Mouse (Mus musculus): ENCODE measurements around the gene Pcsk4.

The Pcsk4 gene

GRCm38 (mm10) chr10:80298571-80299281 is 30.6 kb downstream of the Pcsk4 start:
- no peak for DNase-seq (ENCODE audit: low spot score)

GRCm38 (mm10) chr10:80297526-80298133 is 31.7 kb downstream of the Pcsk4 start:
- no peak for DNase-seq (ENCODE audit: low spot score)

- DNase-seq (ENCODE audit: low spot score): no peak
Measured at GRCm38 (mm10) chr10:80296824-80297223, 32.5 kb downstream of the Pcsk4 start.

GRCm38 (mm10) chr10:80295618-80296425 is 33.5 kb downstream of the Pcsk4 start, which contains the start of gene Apc2:
TSS of gene Apc2 (plus strand) at chr10:80295977.
- peak; percentile 75 for DNase-seq (ENCODE audit: low spot score)

- no peak for DNase-seq (ENCODE audit: low spot score)
Measured at GRCm38 (mm10) chr10:80294788-80295303, 34.5 kb downstream of the Pcsk4 start.

GRCm38 (mm10) chr10:80294311-80294710 is 35.0 kb downstream of the Pcsk4 start:
- DNase-seq (ENCODE audit: low spot score): peak; percentile 23

GRCm38 (mm10) chr10:80293325-80293724 is 36.0 kb downstream of the Pcsk4 start:
- DNase-seq (ENCODE audit: low spot score): peak; percentile 34

GRCm38 (mm10) chr10:80292251-80293146 is 36.8 kb downstream of the Pcsk4 start, which contains the start of gene Rps15:
TSS of gene Rps15 (plus strand) at chr10:80292453.
- DNase-seq (ENCODE audit: low spot score): peak; percentile 93

- DNase-seq (ENCODE audit: low spot score): no peak
Measured at GRCm38 (mm10) chr10:80288657-80289056, 40.6 kb downstream of the Pcsk4 start.

- DNase-seq (ENCODE audit: low spot score): no peak
Measured at GRCm38 (mm10) chr10:80288097-80288496, 41.2 kb downstream of the Pcsk4 start.

- DNase-seq (ENCODE audit: low spot score): no peak
Measured at GRCm38 (mm10) chr10:80285222-80286070, 43.9 kb downstream of the Pcsk4 start.

GRCm38 (mm10) chr10:80282481-80283441 is 46.5 kb downstream of the Pcsk4 start:
- no peak for DNase-seq (ENCODE audit: low spot score)

GRCm38 (mm10) chr10:80281921-80282371 is 47.4 kb downstream of the Pcsk4 start:
- DNase-seq (ENCODE audit: low spot score): no peak

GRCm38 (mm10) chr10:80281304-80281703 is 48.0 kb downstream of the Pcsk4 start:
- no peak for DNase-seq (ENCODE audit: low spot score)

GRCm38 (mm10) chr10:80279273-80279672 is 50.0 kb downstream of the Pcsk4 start:
- DNase-seq (ENCODE audit: low spot score): no peak

GRCm38 (mm10) chr10:80278390-80278789 is 50.9 kb downstream of the Pcsk4 start:
- DNase-seq (ENCODE audit: low spot score): no peak

- DNase-seq (ENCODE audit: low spot score): no peak
Measured at GRCm38 (mm10) chr10:80276238-80276637, 53.1 kb downstream of the Pcsk4 start.

GRCm38 (mm10) chr10:80273847-80274246 is 55.5 kb downstream of the Pcsk4 start:
- DNase-seq (ENCODE audit: low spot score): no peak

Measured in c-Kit-positive CD71-positive TER-119-positive erythroid progenitor cells, embryonic 14.5 days (primary cell).